Mouse (Mus musculus) large intestine, adult 2 months (tissue): ENCODE data around the gene Prl8a6. TPM values are rescaled to one million over a fixed set of nuclear protein-coding genes. Genes with fewer than 3 reads are reported as not detected.

Source experiments
- DNase-seq: peaks from one replicate; pipeline ENCODE4 v3.0.0-alpha.2; 2012; ENCODE audit warnings: low read depth, low spot score
- WGBS: fragments of 180-500 bp; shearing (Covaris S2); methylation state at CpG from one replicate; pipeline ENCODE4 v1.1.7; 2018; 5-methylcytosine and 5-hydroxymethylcytosine counted together
- polyA plus RNA-seq: library from polyadenylated mRNA; depleted of rRNA; stranded (reverse); fragments of >200 nt; gene quantifications from 2 replicates; pipeline ENCODE4 v1.2.3, GENCODE M21; 2012; rRNA removed

Gene Prl8a6
- not detected in 2 replicates for polyA plus RNA-seq

DNA sequence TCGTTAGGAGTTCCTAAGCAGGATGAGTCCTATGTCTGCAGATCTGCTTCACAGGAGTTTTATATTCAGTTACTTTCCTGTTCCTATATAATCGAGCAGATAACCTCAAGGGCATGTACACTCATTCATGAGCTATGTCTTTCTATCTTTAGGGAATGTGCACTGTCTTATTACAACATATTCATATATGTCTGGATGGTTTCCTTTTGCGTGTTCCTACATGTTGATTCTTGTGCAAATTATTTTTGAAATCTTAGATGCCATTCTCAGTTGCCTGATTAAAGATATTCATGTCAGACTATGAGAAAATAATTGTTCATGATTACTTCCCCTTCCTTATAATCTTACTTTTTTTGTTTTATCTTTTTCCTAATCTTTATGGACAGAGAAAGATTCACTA lies at the start of gene Prl8a6:
Prl8a6 (minus strand) TSS at position 101 of the 400 bp plus-strand sequence.
- 74% methylated on average over 3 of the region's 3 CpGs for WGBS
- DNase-seq, result no peak

- WGBS, result 85% methylated on average over 1 of the region's 1 CpGs
Observed at GRCm38 (mm10) chr13:27433159-27433558, 5.3 kb downstream of the Prl8a6 start.

DNA sequence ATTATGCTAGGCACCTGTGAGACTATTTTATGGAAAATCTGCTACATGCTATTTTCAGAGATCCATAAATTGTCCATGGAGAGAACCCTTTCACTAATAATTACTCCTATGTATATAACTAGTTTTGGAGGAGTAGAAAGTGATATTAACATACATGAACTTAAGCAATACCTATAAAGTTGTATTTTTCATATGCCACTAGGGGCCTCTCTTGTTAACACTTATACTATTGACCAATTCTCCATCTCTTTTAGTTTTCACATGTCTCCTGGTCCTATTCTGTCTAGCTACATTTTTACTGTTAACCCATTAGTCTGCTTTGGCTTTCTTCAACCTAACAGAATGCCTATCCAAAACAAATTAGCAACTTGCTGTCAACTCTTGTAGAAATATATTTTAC lies 24.8 kb downstream of the Prl8a6 start:
- DNase-seq, result no peak

More at GRCm38 (mm10) chr13:27433159-27433558, 5.3 kb downstream of the Prl8a6 start:
- no peak for DNase-seq

DNA sequence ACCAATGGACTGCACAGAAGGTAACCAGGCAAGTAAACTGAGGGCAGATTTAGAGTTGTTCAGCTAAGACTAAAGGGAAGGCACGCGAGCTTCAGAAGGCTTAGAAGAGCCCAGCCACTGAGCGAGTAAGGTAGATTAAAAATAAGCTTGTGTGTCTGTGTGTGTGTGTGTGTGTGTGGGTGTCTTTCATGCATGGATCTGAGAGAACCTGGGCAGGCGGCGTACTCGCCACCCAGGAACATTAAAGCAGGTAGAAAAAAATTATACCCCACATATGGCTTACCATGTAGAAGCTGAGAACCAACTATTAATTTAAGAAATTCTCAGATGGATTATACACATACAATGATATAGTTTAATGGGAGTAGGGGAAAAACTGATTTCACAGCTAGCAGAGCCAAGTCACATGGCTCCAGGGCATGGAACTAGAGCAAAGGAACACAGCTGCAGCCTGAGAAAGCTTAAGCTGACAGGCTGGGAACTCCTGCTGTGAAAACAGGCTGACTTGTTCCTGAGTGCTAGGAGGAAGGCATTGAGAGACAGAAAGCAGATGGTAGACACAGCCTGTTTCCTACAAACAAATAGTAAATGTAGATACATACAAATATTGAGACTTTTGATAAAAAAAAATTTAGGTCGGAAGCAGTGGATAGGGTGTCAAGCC lies 39.3 kb downstream of the Prl8a6 start:
- DNase-seq, result no peak
- 91% methylated on average over 7 of the region's 7 CpGs for WGBS

DNA sequence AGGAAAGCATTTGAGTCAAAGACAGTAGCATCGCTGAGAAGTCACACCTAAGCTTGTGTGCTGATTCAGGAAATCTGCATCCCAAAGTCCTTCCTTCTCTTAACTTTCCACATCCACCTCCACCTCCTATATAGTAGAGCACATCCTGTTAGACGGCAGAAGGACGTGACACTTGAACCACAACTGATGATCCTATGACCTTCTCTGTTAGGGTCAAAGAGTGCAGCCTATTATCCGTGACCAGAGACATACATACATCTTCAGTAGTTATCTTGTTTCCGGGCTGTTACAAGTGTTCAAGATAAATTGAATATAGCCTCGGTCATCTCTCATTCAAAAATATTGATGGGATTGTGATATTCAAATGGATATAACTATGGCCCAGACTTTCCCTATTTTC lies 47.7 kb downstream of the Prl8a6 start, which contains the start of gene Prl2b1:
Prl2b1 (minus strand) TSS at position 101 of the 400 bp plus-strand sequence.
- DNase-seq, result no peak
- 83% methylated on average over 6 of the region's 6 CpGs for WGBS

Other genes with a start within 250 kb of the Prl8a6 start
- not detected in 2 replicates for gene Prl3c1, start 242.0 kb downstream of the Prl8a6 start, polyA plus RNA-seq
- gene Prl3b1, start 196.8 kb downstream of the Prl8a6 start, polyA plus RNA-seq, result not detected in 2 replicates
- not detected in 2 replicates for gene Prl3a1, start 179.3 kb downstream of the Prl8a6 start, polyA plus RNA-seq
- not detected in 2 replicates for gene Prl6a1, start 126.1 kb downstream of the Prl8a6 start, polyA plus RNA-seq
- not detected in 2 replicates for gene Prl8a2, start 93.0 kb downstream of the Prl8a6 start, polyA plus RNA-seq
- gene Prl2b1, start 47.8 kb downstream of the Prl8a6 start, polyA plus RNA-seq, result not detected in 2 replicates
- gene Prl8a8, start 74.5 kb upstream of the Prl8a6 start, polyA plus RNA-seq, result not detected in 2 replicates
- not detected in 2 replicates for gene Prl8a9, start 125.9 kb upstream of the Prl8a6 start, polyA plus RNA-seq
- not detected in 2 replicates for gene Prl8a1, start 143.5 kb upstream of the Prl8a6 start, polyA plus RNA-seq
- not detected in 2 replicates for gene Prl7b1, start 171.9 kb upstream of the Prl8a6 start, polyA plus RNA-seq
- gene Prl7a1, start 203.8 kb upstream of the Prl8a6 start, polyA plus RNA-seq, result not detected in 2 replicates
- not detected in 2 replicates for gene Prl7a2, start 229.3 kb upstream of the Prl8a6 start, polyA plus RNA-seq